Mouse (Mus musculus) heart, postnatal 0 days (tissue): ENCODE measurements around the gene Eif5a2.

ENCODE experiments used
- CTCF ChIP-seq: IDR thresholded peaks from 2 replicates; pipeline ENCODE4 v1.5.1; 2016; ENCODE audit warnings: antibody characterized with exemption, control low read depth, low read depth
- EP300 ChIP-seq: IDR thresholded peaks from 2 replicates; pipeline ENCODE4 v1.6.1; 2016; ENCODE audit warnings: antibody characterized with exemption, low read depth

DNA sequence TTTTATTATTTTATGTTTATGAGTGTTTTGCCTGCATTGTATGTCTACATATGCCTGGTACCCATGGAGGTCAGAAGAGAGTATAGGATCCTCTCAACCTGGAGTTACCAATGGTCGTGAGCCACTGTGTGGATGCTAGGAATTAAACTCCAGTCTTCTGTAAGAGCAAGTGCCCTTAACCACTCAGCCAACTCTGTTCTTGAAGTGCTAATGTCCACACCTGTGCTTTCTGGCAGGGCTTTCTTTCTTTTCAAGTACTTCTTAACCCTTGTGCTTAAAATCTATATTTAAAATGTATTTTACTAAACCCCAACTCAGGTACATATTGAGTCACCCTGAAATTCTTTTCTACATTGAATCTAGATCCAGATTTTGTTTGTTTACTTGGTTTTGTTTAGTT lies 45.2 kb downstream of the Eif5a2 start:
- TF ChIP-seq CTCF (no peak), EP300 (no peak)
